Mouse (Mus musculus) embryonic facial prominence, embryonic 14.5 days (tissue): ENCODE measurements around the gene Lrrc52. TPM values are rescaled to one million over a fixed set of nuclear protein-coding genes. Genes with fewer than 3 reads are reported as not detected.
A peak's percentile ranks its signal among the peaks of the same experiment; 100 is the strongest.

Experiments
- ATAC-seq: fragments of 200-750 bp; cut with Nextera tagmentation; 2 replicates; pipeline ENCODE4 v1.8.0; 2017; ENCODE audit warnings: low read depth, moderate number of reproducible peaks, moderate TSS enrichment
- DNase-seq: peaks from one replicate; pipeline ENCODE4 v3.0.0-alpha.2; 2015; ENCODE audit warnings: low spot score
- H3K27ac ChIP-seq: fragments of 300-500 bp; sonication (generic); replicated peaks from 2 replicates; pipeline ENCODE4 v1.5.1; 2014; ENCODE audit warnings: low read depth, mild to moderate bottlenecking, low read length, moderate library complexity
- H3K27me3 ChIP-seq: fragments of 300-500 bp; sonication (generic); replicated peaks from 2 replicates; pipeline ENCODE4 v1.6.1; 2014; ENCODE audit warnings: low read length; ENCODE audit not compliant: control insufficient read depth, insufficient read depth
- H3K36me3 ChIP-seq: fragments of 300-500 bp; sonication (generic); 2 replicates; pipeline ENCODE4 v1.6.1; 2014; ENCODE audit warnings: low read length, mixed read lengths; ENCODE audit not compliant: control insufficient read depth, insufficient read depth
- H3K4me1 ChIP-seq: fragments of 300-500 bp; sonication (generic); 2 replicates; pipeline ENCODE4 v1.6.1; 2014; ENCODE audit warnings: antibody characterized with exemption, low read length; ENCODE audit not compliant: control insufficient read depth, insufficient read depth
- H3K4me2 ChIP-seq: fragments of 300-500 bp; sonication (generic); 2 replicates; pipeline ENCODE4 v1.6.1; 2014; ENCODE audit warnings: low read depth, mild to moderate bottlenecking, low read length, moderate library complexity, mixed read lengths
- H3K4me3 ChIP-seq: fragments of 300-500 bp; sonication (generic); 2 replicates; pipeline ENCODE4 v1.5.1; 2014; ENCODE audit warnings: low read depth, mild to moderate bottlenecking, low read length
- H3K9ac ChIP-seq: fragments of 300-500 bp; sonication (generic); 2 replicates; pipeline ENCODE4 v1.6.1; 2014; ENCODE audit warnings: low read depth, mild to moderate bottlenecking, low read length, moderate library complexity, mixed read lengths
- H3K9me3 ChIP-seq: fragments of 300-500 bp; sonication (generic); 2 replicates; pipeline ENCODE4 v1.6.1; 2016; ENCODE audit warnings: low read length; ENCODE audit not compliant: control insufficient read depth
- WGBS: fragments of 180-500 bp; shearing (Covaris S2); extraction: QIAGEN DNeasy Blood & Tissue Kit; methylation state at CpG from one replicate; pipeline ENCODE4 v1.1.7; 2014; 5-methylcytosine and 5-hydroxymethylcytosine counted together
- polyA plus RNA-seq: library from polyadenylated mRNA; unstranded; fragments of >200 nt; fragmentation: Nextera tagmentation; extraction: Ambion mirVana; gene quantifications from 2 replicates; pipeline ENCODE4 v1.2.1, GENCODE M21; 2014

Gene Lrrc52
- polyA plus RNA-seq, 1 experiment from 2014 or later: not detected

- H3K27me3 ChIP-seq: no peaks in the 10 kb centered on the region
- ATAC-seq: no peak
- H3K9me3 ChIP-seq: no peaks in the 10 kb centered on the region
- no peak overlapping the region for H3K4me3 ChIP-seq
- no peak overlapping the region for H3K4me2 ChIP-seq
- H3K4me1 ChIP-seq: no peaks in the 10 kb centered on the region
- WGBS: 62% methylated on average over 6 of the region's 6 CpGs
- no peak overlapping the region for H3K27ac ChIP-seq
- no peak overlapping the region for H3K9ac ChIP-seq
- no peaks in the 10 kb centered on the region for H3K36me3 ChIP-seq
- DNase-seq: peak; percentile 17
Measured at GRCm38 (mm10) chr1:167448088-167448487, 18.5 kb downstream of the Lrrc52 start.

DNA sequence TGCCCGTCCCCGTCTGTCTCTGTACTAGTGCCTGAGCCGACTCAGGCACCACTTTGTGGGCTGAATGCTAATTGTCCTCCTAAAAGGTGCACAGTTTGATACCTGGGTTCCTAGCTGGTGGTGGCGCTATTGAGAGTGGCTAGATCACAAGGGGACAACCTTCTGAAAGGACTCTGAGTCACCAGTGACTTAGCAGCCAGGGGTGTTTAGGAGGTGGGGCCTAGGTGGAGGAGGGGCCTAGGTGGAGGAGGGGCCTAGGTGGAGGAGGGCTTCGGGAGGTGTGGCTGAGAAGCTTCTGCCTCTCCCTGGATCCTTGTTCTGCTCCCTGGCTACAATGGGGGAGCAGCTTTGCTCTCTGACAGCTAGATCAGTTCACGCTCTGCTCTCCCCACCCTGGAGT lies 20.1 kb downstream of the Lrrc52 start:
- Histone ChIP-seq H3K4me3 (no peak overlapping the region), H3K36me3 (no peaks in the 10 kb centered on the region), H3K9ac (no peak overlapping the region), H3K27me3 (no peaks in the 10 kb centered on the region), H3K4me2 (no peak overlapping the region), H3K4me1 (no peaks in the 10 kb centered on the region), H3K9me3 (no peaks in the 10 kb centered on the region), H3K27ac (no peak overlapping the region)
- ATAC-seq (no peak), DNase-seq (no peak)
- WGBS: 83% methylated on average over 6 of the region's 6 CpGs

GRCm38 (mm10) chr1:167445167-167445566 lies 21.4 kb downstream of the Lrrc52 start:
- DNase-seq (no peak), ATAC-seq (no peak)
- WGBS: 89% methylated on average over 4 of the region's 4 CpGs

GRCm38 (mm10) chr1:167438231-167438885 lies 28.2 kb downstream of the Lrrc52 start:
- DNase-seq: no peak
- no peak overlapping the region for H3K27ac ChIP-seq
- H3K9me3 ChIP-seq: no peaks in the 10 kb centered on the region
- no peak overlapping the region for H3K9ac ChIP-seq
- H3K4me3 ChIP-seq: no peak overlapping the region
- no peaks in the 10 kb centered on the region for H3K36me3 ChIP-seq
- 52% methylated on average over 9 of the region's 9 CpGs for WGBS
- no peaks in the 10 kb centered on the region for H3K4me1 ChIP-seq
- no peaks in the 10 kb centered on the region; the same call in 1 of the 2 replicates for H3K27me3 ChIP-seq
- no peak overlapping the region for H3K4me2 ChIP-seq
- ATAC-seq: no peak

More at GRCm38 (mm10) chr1:167445167-167445566, 21.4 kb downstream of the Lrrc52 start:
- Histone ChIP-seq H3K4me3 (no peak overlapping the region), H3K27me3 (no peaks in the 10 kb centered on the region), H3K4me1 (no peaks in the 10 kb centered on the region), H3K9me3 (no peaks in the 10 kb centered on the region), H3K36me3 (no peaks in the 10 kb centered on the region), H3K9ac (no peak overlapping the region), H3K27ac (no peak overlapping the region), H3K4me2 (no peak overlapping the region)

DNA sequence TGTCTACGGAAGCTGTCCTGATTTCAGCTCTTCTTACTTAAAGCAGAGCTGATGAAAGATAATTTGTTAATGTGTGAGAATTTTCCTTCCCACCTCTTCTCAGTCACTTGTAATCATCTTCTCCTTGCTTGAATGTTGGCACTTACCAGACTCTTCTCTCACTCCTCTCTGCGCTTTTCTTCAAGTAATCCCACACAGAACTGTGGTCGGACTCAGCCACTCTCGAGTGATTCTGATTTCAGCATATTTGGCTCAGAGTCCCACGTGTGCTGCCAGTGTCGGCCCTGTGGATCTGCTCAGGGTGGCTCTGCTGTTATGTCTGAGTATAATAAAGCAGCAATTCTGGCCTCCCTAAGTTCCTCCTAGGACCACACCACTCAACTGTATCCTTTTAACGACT lies 29.5 kb downstream of the Lrrc52 start:
- Histone ChIP-seq H3K9me3 (no peaks in the 10 kb centered on the region), H3K27me3 (no peaks in the 10 kb centered on the region; the same call in 1 of the 2 replicates), H3K9ac (no peak overlapping the region), H3K4me2 (no peak overlapping the region), H3K4me1 (no peaks in the 10 kb centered on the region), H3K4me3 (no peak overlapping the region), H3K27ac (no peak overlapping the region), H3K36me3 (no peaks in the 10 kb centered on the region)
- WGBS: 64% methylated on average over 7 of the region's 7 CpGs
- DNase-seq: peak; percentile 5
- no peak for ATAC-seq

GRCm38 (mm10) chr1:167436186-167436975 lies 30.2 kb downstream of the Lrrc52 start:
- 85% methylated on average over 7 of the region's 7 CpGs for WGBS
- no peaks in the 10 kb centered on the region for H3K36me3 ChIP-seq
- H3K27ac ChIP-seq: no peak overlapping the region
- no peaks in the 10 kb centered on the region; the same call in 1 of the 2 replicates for H3K27me3 ChIP-seq
- no peak overlapping the region for H3K4me3 ChIP-seq
- no peaks in the 10 kb centered on the region for H3K9me3 ChIP-seq
- H3K4me2 ChIP-seq: no peak overlapping the region
- no peak overlapping the region for H3K9ac ChIP-seq
- H3K4me1 ChIP-seq: no peaks in the 10 kb centered on the region
- no peak for DNase-seq
- ATAC-seq: no peak

DNA sequence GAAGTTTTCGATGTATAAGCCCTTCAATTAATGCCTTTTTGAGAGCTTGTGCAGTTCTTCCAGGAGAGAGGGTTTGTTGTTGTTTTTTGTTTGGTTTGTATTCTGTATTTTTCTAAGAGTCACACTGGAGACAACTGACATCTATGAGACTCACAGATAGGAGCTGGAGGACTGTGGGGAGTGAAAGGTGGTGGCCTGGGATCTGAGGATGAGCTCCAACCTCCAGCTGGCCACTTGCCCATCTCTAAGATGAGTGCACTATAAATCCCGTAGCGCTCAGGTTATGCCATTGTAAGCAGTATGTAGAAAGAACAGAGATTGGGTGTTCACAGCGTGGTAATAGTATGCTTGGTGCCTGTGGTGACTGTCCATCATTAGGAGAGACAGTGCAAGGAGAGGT lies 31.6 kb downstream of the Lrrc52 start:
- H3K9me3 ChIP-seq: no peaks in the 10 kb centered on the region
- H3K4me1 ChIP-seq: no peaks in the 10 kb centered on the region
- no peak for DNase-seq
- H3K4me3 ChIP-seq: no peak overlapping the region
- no peak overlapping the region for H3K27ac ChIP-seq
- H3K27me3 ChIP-seq: no peaks in the 10 kb centered on the region; the same call in 1 of the 2 replicates
- H3K36me3 ChIP-seq: no peaks in the 10 kb centered on the region
- WGBS: 83% methylated on average over 4 of the region's 4 CpGs
- H3K9ac ChIP-seq: no peak overlapping the region
- ATAC-seq: no peak
- no peak overlapping the region for H3K4me2 ChIP-seq

DNA sequence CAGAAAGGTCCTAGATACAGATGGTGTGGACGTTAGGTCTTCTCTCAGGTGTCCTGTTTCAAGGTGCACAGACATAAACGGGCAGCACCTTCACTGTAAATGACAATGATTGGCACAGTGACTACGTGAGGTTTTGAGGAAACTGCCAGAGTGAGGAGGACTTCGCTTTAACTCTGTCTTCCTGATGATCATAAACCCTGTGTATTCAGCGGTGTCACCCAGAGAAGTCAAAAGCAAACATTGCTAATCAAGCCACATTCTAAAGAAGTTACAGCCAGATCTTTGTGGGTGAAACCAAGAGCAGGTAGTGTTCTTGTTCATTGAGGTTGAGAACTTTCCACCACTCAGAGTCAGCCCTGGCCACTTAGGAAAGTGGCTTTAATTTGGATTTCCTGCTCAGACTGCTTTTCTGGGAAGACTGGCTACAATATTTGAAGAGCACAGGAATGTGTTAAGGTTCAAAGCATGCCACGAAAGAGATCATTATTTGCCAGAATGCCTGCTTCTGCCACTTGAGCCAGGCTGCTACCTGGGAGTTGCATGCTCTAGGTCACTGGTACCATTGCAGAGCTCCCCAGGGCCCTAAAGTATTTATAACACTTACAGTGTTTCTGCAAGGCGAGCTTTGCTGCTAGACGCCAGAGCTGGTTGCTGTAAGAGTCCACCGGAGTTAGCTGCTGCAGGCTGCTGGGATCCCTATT lies 35.5 kb downstream of the Lrrc52 start:
- Histone ChIP-seq H3K4me1 (no peaks in the 10 kb centered on the region), H3K9ac (no peak overlapping the region), H3K4me3 (no peak overlapping the region), H3K27ac (no peak overlapping the region), H3K4me2 (no peak overlapping the region), H3K9me3 (no peaks in the 10 kb centered on the region), H3K36me3 (no peaks in the 10 kb centered on the region), H3K27me3 (no peaks in the 10 kb centered on the region; the same call in 1 of the 2 replicates)
- DNase-seq: peak; percentile 11
- 59% methylated on average over 9 of the region's 9 CpGs for WGBS
- ATAC-seq: no peak
